10 mouse cellular contexts compared by ENCODE assay signal in genomic region chr3:107739456-107739855, GRCm38 (mm10). TPM values are rescaled to one million over a fixed set of nuclear protein-coding genes. Genes with fewer than 3 reads are reported as not detected.
DNase-seq lines count a peak whose midpoint lies in the region; ATAC-seq and TF ChIP-seq lines count a peak whose summit lies in the region.
"Had no signal": no experiment of that assay in that cellular context is flagged by ENCODE, and none has a peak within 500 bp of the region (broad histone marks: within the 10 kb centered on the region; RNA-seq: fewer than 3 reads in every experiment).

No protein-coding gene starts in this region.

- no peak overlapping the region for H3K4me2 ChIP-seq in heart, embryonic 12.5 days
- H3K4me2 ChIP-seq in liver, embryonic 11.5 days, result no peak overlapping the region
- no peak overlapping the region for H3K4me2 ChIP-seq in liver, embryonic 12.5 days
- H3K4me2 ChIP-seq in embryonic facial prominence, embryonic 14.5 days (ENCODE audit: low read depth, low read length), result no peak overlapping the region
- peak overlapping the region; percentile 58 for H3K4me2 ChIP-seq in myocyte (ENCODE audit: low read depth)

- H3K9me3 ChIP-seq in heart, embryonic 12.5 days (replicated peaks), result no peaks in the 10 kb centered on the region
- H3K9me3 ChIP-seq in liver, embryonic 11.5 days (ENCODE audit: control insufficient read depth, low read length), result no peaks in the 10 kb centered on the region
- H3K9me3 ChIP-seq in liver, embryonic 12.5 days (replicated peaks), result no peaks in the 10 kb centered on the region
- H3K9me3 ChIP-seq in embryonic facial prominence, embryonic 14.5 days (ENCODE audit: control insufficient read depth, low read length), result no peaks in the 10 kb centered on the region

- intact Hi-C loops in left cerebral cortex, postnatal 10 days (cut with DNase I), result loop anchor here (5.0 kb wide), 1 partner anchor 37 kb away; no protein-coding TSS in a partner anchor

- peak overlapping the region; percentile 18; the same call in 1 of the 2 replicates for H3K27ac ChIP-seq in heart, embryonic 12.5 days (ENCODE audit: poor library complexity, severe bottlenecking)
- H3K27ac ChIP-seq in liver, embryonic 11.5 days (ENCODE audit: low read depth, low read length), result peak overlapping the region; percentile 15; the same call in 1 of the 2 replicates
- no peak overlapping the region for H3K27ac ChIP-seq in liver, embryonic 12.5 days
- H3K27ac ChIP-seq in embryonic facial prominence, embryonic 14.5 days (replicated peaks; ENCODE audit: low read depth, low read length), result peak overlapping the region; percentile 88

- H3K27me3 ChIP-seq in heart, embryonic 12.5 days (replicated peaks), result no peaks in the 10 kb centered on the region
- no peaks in the 10 kb centered on the region for H3K27me3 ChIP-seq in liver, embryonic 11.5 days (replicated peaks; ENCODE audit: control insufficient read depth, insufficient read depth, low read length)
- H3K27me3 ChIP-seq in liver, embryonic 12.5 days (replicated peaks), result no peaks in the 10 kb centered on the region
- H3K27me3 ChIP-seq in embryonic facial prominence, embryonic 14.5 days (replicated peaks; ENCODE audit: control insufficient read depth, insufficient read depth, low read length), result no peaks in the 10 kb centered on the region
- no peaks in the 10 kb centered on the region for H3K27me3 ChIP-seq in myocyte (ENCODE audit: control insufficient read depth, insufficient read depth, insufficient read length)

- H3ac ChIP-seq in myocyte (ENCODE audit: control insufficient read depth, insufficient read length), result no peak overlapping the region

- no peak overlapping the region for H3K4me3 ChIP-seq in heart, embryonic 12.5 days
- H3K4me3 ChIP-seq in liver, embryonic 11.5 days (ENCODE audit: low read depth, low read length), result no peak overlapping the region
- no peak overlapping the region for H3K4me3 ChIP-seq in liver, embryonic 12.5 days
- no peak overlapping the region for H3K4me3 ChIP-seq in embryonic facial prominence, embryonic 14.5 days (ENCODE audit: low read depth, low read length)
- no peak overlapping the region for H3K4me3 ChIP-seq in myocyte

- no peak for DNase-seq in heart, adult 8-10 months (ENCODE audit: low spot score)
- no peak for DNase-seq in liver, embryonic 11.5 days (ENCODE audit: low spot score)
- DNase-seq in embryonic facial prominence, embryonic 14.5 days (ENCODE audit: low spot score), result peak; percentile 22
- no peak for DNase-seq in urinary bladder, postnatal 25 days (ENCODE audit: low spot score)
- DNase-seq in left cerebral cortex, postnatal 10 days (ENCODE audit: extremely low spot score in 1 of 2, low spot score in 2 of 2), result no peak
- DNase-seq: cerebellum, postnatal 36 days; kidney, adult 11 months had no signal

- peaks cover 53% of the 10 kb centered on the region for H3K4me1 ChIP-seq in heart, embryonic 12.5 days (replicated peaks)
- H3K4me1 ChIP-seq in liver, embryonic 11.5 days (replicated peaks; ENCODE audit: control insufficient read depth, insufficient read depth, low read length), result peaks cover 29% of the 10 kb centered on the region
- peaks cover 45% of the 10 kb centered on the region for H3K4me1 ChIP-seq in liver, embryonic 12.5 days
- peaks cover 30% of the 10 kb centered on the region for H3K4me1 ChIP-seq in embryonic facial prominence, embryonic 14.5 days (ENCODE audit: control insufficient read depth, insufficient read depth, low read length)

- no peak for ATAC-seq in heart, embryonic 12.5 days (ENCODE audit: insufficient number of reproducible peaks, low FRiP score)
- no peak for ATAC-seq in liver, embryonic 11.5 days (replicated peaks; ENCODE audit: low FRiP score)
- ATAC-seq in liver, embryonic 12.5 days, result no peak
- no peak for ATAC-seq in embryonic facial prominence, embryonic 14.5 days (ENCODE audit: low read depth)

- H3K36me3 ChIP-seq in heart, embryonic 12.5 days, result peaks cover 11% of the 10 kb centered on the region; the same call in 1 of the 2 replicates
- no peaks in the 10 kb centered on the region for H3K36me3 ChIP-seq in liver, embryonic 11.5 days (ENCODE audit: control insufficient read depth, insufficient read depth, low read length)
- H3K36me3 ChIP-seq in liver, embryonic 12.5 days, result 0 out of 2 replicates have a peak, but pooled peaks cover 5% of the 10 kb centered on the region
- peaks cover 16% of the 10 kb centered on the region; the same call in 1 of the 2 replicates for H3K36me3 ChIP-seq in embryonic facial prominence, embryonic 14.5 days (ENCODE audit: control insufficient read depth, insufficient read depth, low read length)
- H3K36me3 ChIP-seq in myocyte (ENCODE audit: control insufficient read depth, insufficient read depth), result peaks cover 14% of the 10 kb centered on the region

- WGBS in heart, embryonic 12.5 days, result 60% methylated on average over 3 of the region's 3 CpGs
- WGBS in liver, embryonic 11.5 days, result 81% methylated on average over 3 of the region's 3 CpGs
- 68% methylated on average over 3 of the region's 3 CpGs for WGBS in liver, embryonic 12.5 days (ENCODE audit: insufficient replicate concordance)
- 64% methylated on average over 3 of the region's 3 CpGs for WGBS in embryonic facial prominence, embryonic 14.5 days

- no peaks in the 10 kb centered on the region for H3K79me2 ChIP-seq in myocyte (ENCODE audit: control insufficient read depth, insufficient read depth)

- H3K9ac ChIP-seq in heart, embryonic 12.5 days, result no peak overlapping the region
- no peak overlapping the region for H3K9ac ChIP-seq in liver, embryonic 11.5 days (ENCODE audit: low read depth, low read length)
- no peak overlapping the region for H3K9ac ChIP-seq in liver, embryonic 12.5 days
- H3K9ac ChIP-seq in embryonic facial prominence, embryonic 14.5 days (ENCODE audit: low read depth, low read length), result no peak overlapping the region

- no peak for TF ChIP-seq POLR2A in myocyte (IDR thresholded peaks at IDR 0.05; ENCODE audit: insufficient read length, low read depth)

TF ChIP-seq in myocyte, 11 proteins besides CTCF, POLR2A, EP300 and RAD21:
- TF ChIP-seq USF1 (IDR thresholded peaks at IDR 0.05; ENCODE audit: low read depth), result no peak
- no peak for TF ChIP-seq TCF12 (IDR thresholded peaks at IDR 0.05; ENCODE audit: insufficient read depth, poor library complexity, severe bottlenecking)
- peak in 2 of 3 experiments; percentile 20 to 71 for TF ChIP-seq MYOG (IDR thresholded peaks at IDR 0.05; ENCODE audit: control insufficient read depth in 1 of 3, insufficient read depth in 1 of 3, insufficient read length in 2 of 3, low read depth in 2 of 3)
- no peak for TF ChIP-seq SRF (IDR thresholded peaks at IDR 0.05; ENCODE audit: control insufficient read depth, insufficient read length, low read depth)
- TF ChIP-seq POLR2AphosphoS2 (IDR thresholded peaks at IDR 0.05; ENCODE audit: insufficient read length, low read depth), result peak; percentile 51
- TF ChIP-seq TCF3 (IDR thresholded peaks at IDR 0.05; ENCODE audit: insufficient read length, low read depth), result no peak
- peak in 1 of 3 experiments; percentile 41 for TF ChIP-seq MYOD1 (IDR thresholded peaks at IDR 0.05; ENCODE audit: control insufficient read depth in 1 of 3, insufficient read length in 2 of 3, low read depth in 2 of 3)

RNA-seq across cellular contexts. Expression of gene Csf1, which starts 20.8 kb away (rescaled TPM):
- 12.7 and 12.8 TPM in 2 replicates for polyA plus RNA-seq in heart, embryonic 12.5 days (2016; fragmentation: Nextera tagmentation; extraction: Ambion mirVana)
- total RNA-seq in heart, adult 8-10 months (2022), result 10 to 100 TPM; 43.5 to 56.6 (median 51.5) TPM
- polyA plus RNA-seq in liver, embryonic 11.5 days (2014; fragmentation: Nextera tagmentation; extraction: Ambion mirVana), result 10.7 TPM in 2 replicates
- polyA plus RNA-seq in liver, embryonic 12.5 days (2016; fragmentation: Nextera tagmentation; extraction: Ambion mirVana), result 8.7 and 8.8 TPM in 2 replicates
- 18.1 and 21.4 TPM in 2 replicates for polyA plus RNA-seq in embryonic facial prominence, embryonic 14.5 days (2014; fragmentation: Nextera tagmentation; extraction: Ambion mirVana)
- polyA plus RNA-seq in myocyte (2012; fragmentation: generic; extraction: Trizol), result 68.1 TPM
- 1 to 10 TPM; 7.5 to 8.3 TPM for total RNA-seq in left cerebral cortex, postnatal 10 days (2021)

RNA-seq across cellular contexts. Expression of gene Ahcyl1, which starts 43.1 kb away (rescaled TPM):
- polyA plus RNA-seq in heart, embryonic 12.5 days (2016; fragmentation: Nextera tagmentation; extraction: Ambion mirVana), result 69.3 and 74.0 TPM in 2 replicates
- 10 to 100 TPM; 76.2 to 87.9 (median 83.4) TPM for total RNA-seq in heart, adult 8-10 months (2022)
- 69.0 and 76.3 TPM in 2 replicates for polyA plus RNA-seq in liver, embryonic 11.5 days (2014; fragmentation: Nextera tagmentation; extraction: Ambion mirVana)
- polyA plus RNA-seq in liver, embryonic 12.5 days (2016; fragmentation: Nextera tagmentation; extraction: Ambion mirVana), result 53.7 and 54.0 TPM in 2 replicates
- 89.3 and 95.0 TPM in 2 replicates for polyA plus RNA-seq in embryonic facial prominence, embryonic 14.5 days (2014; fragmentation: Nextera tagmentation; extraction: Ambion mirVana)
- 51.0 TPM for polyA plus RNA-seq in myocyte (2012; fragmentation: generic; extraction: Trizol)
- 100 to 1,000 TPM; 246 to 267 TPM for total RNA-seq in left cerebral cortex, postnatal 10 days (2021)
